Mouse (Mus musculus) bone marrow macrophage, adult 2 months (primary cell): ENCODE data around the gene Adam15. TPM values are rescaled to one million over a fixed set of nuclear protein-coding genes. Genes with fewer than 3 reads are reported as not detected.

ENCODE experiments used
- H3K27ac ChIP-seq: 2 replicates; pipeline ENCODE4 v1.5.1; 2012; ENCODE audit warnings: low read depth, low read length; ENCODE audit not compliant: insufficient read depth
- H3K4me1 ChIP-seq: 2 replicates; pipeline ENCODE4 v1.6.1; 2012; ENCODE audit warnings: low read length; ENCODE audit not compliant: control insufficient read depth, insufficient read depth
- H3K4me3 ChIP-seq: 2 replicates; pipeline ENCODE4 v1.5.1; 2012; ENCODE audit warnings: mild to moderate bottlenecking, low read length, moderate library complexity; ENCODE audit not compliant: insufficient read depth
- CTCF ChIP-seq: IDR thresholded peaks from 2 replicates; pipeline ENCODE4 v1.5.1; 2012; ENCODE audit warnings: low read depth, mild to moderate bottlenecking, low read length, moderate library complexity
- POLR2A ChIP-seq: IDR thresholded peaks from 2 replicates; pipeline ENCODE4 v1.6.1; 2012; ENCODE audit warnings: mild to moderate bottlenecking, low read depth, low read length, borderline replicate concordance
- polyA plus RNA-seq: library from polyadenylated mRNA; stranded (reverse); fragments of >200 nt; gene quantifications from 2 replicates; pipeline ENCODE4 v1.2.4, GENCODE M21; 2012; ENCODE audit not compliant: missing spikeins, insufficient read depth, insufficient read length

The Adam15 gene
- polyA plus RNA-seq, 1 experiment, result 328 TPM

- Histone ChIP-seq H3K27ac (no peak overlapping the region), H3K4me1 (peaks cover 16% of the 10 kb centered on the region), H3K4me3 (no peak overlapping the region)
- TF ChIP-seq CTCF (no peak), POLR2A (no peak)
These were observed 28.0 kb upstream of the Adam15 start for GRCm38 (mm10) chr3:89377831-89378230.

DNA sequence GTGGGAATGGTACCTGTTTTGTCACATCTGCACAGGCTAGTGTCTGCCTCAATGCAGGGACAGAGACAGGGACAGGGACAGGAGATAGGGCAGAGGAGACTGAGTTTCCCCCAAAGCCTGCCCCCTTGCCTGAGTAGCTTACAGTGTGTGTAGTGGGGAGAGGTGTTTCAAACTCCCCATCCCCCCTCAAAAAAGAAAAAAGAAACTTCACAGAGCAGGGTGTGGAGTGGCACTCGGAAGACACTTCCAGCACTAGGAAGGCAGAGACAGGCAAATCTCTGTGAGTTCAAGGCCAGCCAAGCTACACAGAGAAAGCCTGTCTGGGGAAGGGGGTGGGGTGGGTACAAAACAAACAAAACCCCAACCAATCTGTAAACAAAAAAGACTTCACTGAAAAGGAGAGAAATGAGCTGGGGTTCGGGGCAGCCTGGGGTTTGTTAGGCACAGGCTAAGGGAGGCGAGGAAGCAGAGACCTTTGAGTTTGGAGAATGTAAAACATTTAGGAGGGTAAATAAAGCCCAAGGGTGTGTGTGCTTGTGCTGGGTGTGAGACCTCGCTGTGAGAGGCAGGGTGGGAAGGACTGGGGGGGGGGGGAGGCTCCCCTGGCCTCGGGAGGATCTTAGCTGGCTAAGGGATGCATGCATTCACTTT is 23.9 kb upstream of the Adam15 start:
- TF ChIP-seq POLR2A (no peak), CTCF (no peak)
- no peak overlapping the region for H3K27ac ChIP-seq
- no peak overlapping the region for H3K4me3 ChIP-seq
- peaks cover 10% of the 10 kb centered on the region for H3K4me1 ChIP-seq

DNA sequence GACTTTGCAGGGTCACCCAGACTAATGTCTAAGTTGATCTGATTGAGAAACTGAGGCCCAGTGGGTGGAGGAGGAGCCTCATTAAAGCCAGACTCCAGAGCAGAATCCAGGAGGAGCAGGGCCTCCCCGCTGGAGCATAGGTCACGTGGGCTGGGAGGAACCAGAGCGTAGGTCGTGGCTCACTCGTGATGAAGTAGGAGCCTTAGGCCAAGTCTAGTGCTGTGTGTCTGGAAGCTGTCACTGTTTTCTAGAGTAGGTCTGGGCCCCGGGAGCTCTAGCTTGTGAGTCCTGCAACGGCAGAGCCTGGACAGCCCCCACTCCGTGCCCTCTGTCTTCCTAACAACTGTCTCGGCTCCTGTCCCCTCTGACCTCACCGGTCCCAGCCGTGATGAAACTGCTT is 17.5 kb upstream of the Adam15 start:
- no peak for TF ChIP-seq CTCF
- TF ChIP-seq POLR2A, result no peak
- Histone ChIP-seq H3K4me3 (no peak overlapping the region), H3K27ac (no peak overlapping the region)

GRCm38 (mm10) chr3:89365486-89366414 is 16.0 kb upstream of the Adam15 start:
- Histone ChIP-seq H3K27ac (no peak overlapping the region), H3K4me1 (peaks cover under 1% of the 10 kb centered on the region; the same call in 1 of the 2 replicates), H3K4me3 (no peak overlapping the region)
- TF ChIP-seq POLR2A, result no peak
- TF ChIP-seq CTCF, result no peak

More for the DNA sequence above, 17.5 kb upstream of the Adam15 start:
- no peaks in the 10 kb centered on the region for H3K4me1 ChIP-seq

- Histone ChIP-seq H3K4me3 (no peak within 1 kb of the TSS), H3K27ac (no peak within 1 kb of the TSS), H3K4me1 (peaks cover 4% of the 10 kb centered on the region)
- TF ChIP-seq CTCF (no peak), POLR2A (no peak)
These were observed 15.3 kb upstream of the Adam15 start, which contains the start of gene Dcst1 for GRCm38 (mm10) chr3:89365153-89365485. TSS of gene Dcst1 (minus strand) at chr3:89365253.

- Histone ChIP-seq H3K27ac (no peak overlapping the region), H3K4me1 (peaks cover 9% of the 10 kb centered on the region), H3K4me3 (no peak overlapping the region)
- TF ChIP-seq POLR2A, result no peak
- TF ChIP-seq CTCF, result no peak
These were observed 14.8 kb upstream of the Adam15 start for GRCm38 (mm10) chr3:89364631-89365030.

GRCm38 (mm10) chr3:89361675-89362074 is 11.9 kb upstream of the Adam15 start, which contains the start of gene Dcst2:
TSS of gene Dcst2 (plus strand) at chr3:89361975.
- Histone ChIP-seq H3K4me3 (no peak within 1 kb of the TSS), H3K4me1 (peaks cover 14% of the 10 kb centered on the region), H3K27ac (no peak within 1 kb of the TSS)
- TF ChIP-seq POLR2A (no peak), CTCF (no peak)

DNA sequence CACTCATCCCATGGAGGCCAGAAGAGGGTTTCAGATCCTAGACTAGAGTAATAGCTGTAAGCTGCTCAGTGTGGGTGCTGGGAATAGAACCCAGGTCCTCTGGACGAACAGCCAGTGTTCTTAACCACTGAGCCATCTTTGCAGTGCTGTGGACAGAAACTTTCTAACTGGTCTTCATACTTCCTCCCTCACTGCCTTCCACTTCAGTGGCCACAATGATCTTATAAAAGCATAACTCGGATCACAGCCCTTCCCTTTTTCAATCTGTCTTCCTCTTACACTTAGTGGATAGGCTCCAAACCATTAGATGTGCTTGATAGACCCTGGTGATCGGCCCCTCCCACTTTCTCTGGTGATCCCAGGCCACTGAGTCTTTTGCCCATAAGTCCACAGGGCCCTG is 10.4 kb upstream of the Adam15 start:
- Histone ChIP-seq H3K4me3 (no peak overlapping the region), H3K27ac (no peak overlapping the region; the same call in 1 of the 2 replicates), H3K4me1 (peaks cover 16% of the 10 kb centered on the region)
- TF ChIP-seq CTCF (no peak), POLR2A (no peak)

DNA sequence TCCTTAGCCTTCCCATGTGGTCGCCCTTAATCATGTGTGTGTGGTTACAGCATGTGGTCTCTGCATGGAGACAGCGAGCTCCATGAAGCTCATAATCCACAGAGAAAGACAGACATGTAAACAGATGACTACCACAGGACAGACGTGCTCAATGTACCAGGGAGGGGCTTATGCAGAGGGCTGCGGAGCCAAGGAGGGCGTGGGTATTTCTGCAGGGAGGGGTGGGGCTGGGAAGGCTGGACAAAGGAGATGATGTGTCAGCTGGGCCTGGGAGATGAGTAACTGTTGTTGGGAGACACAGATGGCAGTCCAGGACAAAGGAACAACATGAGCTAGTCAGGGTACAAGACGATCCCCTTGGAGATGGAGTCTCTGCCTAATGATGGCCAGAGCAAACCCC is 9.8 kb upstream of the Adam15 start:
- Histone ChIP-seq H3K4me3 (no peak overlapping the region), H3K27ac (no peak overlapping the region), H3K4me1 (peaks cover 17% of the 10 kb centered on the region)
- TF ChIP-seq POLR2A (no peak), CTCF (no peak)

GRCm38 (mm10) chr3:89356029-89356428 is 6.2 kb upstream of the Adam15 start:
- TF ChIP-seq POLR2A (no peak), CTCF (no peak)
- H3K4me3 ChIP-seq, result no peak overlapping the region

More at GRCm38 (mm10) chr3:89356029-89356428, 6.2 kb upstream of the Adam15 start:
- H3K27ac ChIP-seq, result no peak overlapping the region
- peaks cover 17% of the 10 kb centered on the region for H3K4me1 ChIP-seq
